Mouse (Mus musculus) left cerebral cortex, adult 8-10 months (tissue): ENCODE results near the gene Tmem50b. TPM values are rescaled to one million over a fixed set of nuclear protein-coding genes. Genes with fewer than 3 reads are reported as not detected.
A peak's percentile ranks its signal among the peaks of the same experiment; 100 is the strongest.
"Not testable (repeated sequence)": the region's sequence is repeated elsewhere in the genome, so short reads cannot be mapped to it uniquely, and the experiment has no call there.

ENCODE experiments used
- DNase-seq, 2 experiments: peaks; one replicate each; pipeline ENCODE4 v3.0.0; 2022; ENCODE audit warnings: low spot score in 2 of 2
- total RNA-seq, 4 experiments: library from RNA; stranded (reverse); gene quantifications; 2 replicates each; pipeline ENCODE4 v1.2.4; 2022

Gene Tmem50b
- total RNA-seq = 10 to 100 TPM; 72.6 to 76.5 (median 74.7) TPM

- DNase-seq = peak; percentile 93 to 98
Observed at GRCm38 (mm10) chr16:91597672-91598010, at the start of gene Tmem50b. Gene Tmem50b (minus strand): TSS chr16:91597800.

- DNase-seq = peak; percentile 84 to 92
Observed at GRCm38 (mm10) chr16:91646681-91647419, 49.2 kb upstream of the Tmem50b start, which contains the start of gene Gart. Gene Gart (minus strand): TSS chr16:91646952.

GRCm38 (mm10) chr16:91645995-91646602 is 48.5 kb upstream of the Tmem50b start:
- DNase-seq = no peak

GRCm38 (mm10) chr16:91645420-91645819 is 47.8 kb upstream of the Tmem50b start:
- DNase-seq = not testable (repeated sequence)

GRCm38 (mm10) chr16:91644901-91645300 is 47.3 kb upstream of the Tmem50b start:
- no peak for DNase-seq

GRCm38 (mm10) chr16:91640171-91640570 is 42.6 kb upstream of the Tmem50b start:
- DNase-seq = no peak

GRCm38 (mm10) chr16:91639636-91640035 is 42.0 kb upstream of the Tmem50b start:
- DNase-seq = peak in 1 of 2 experiments; percentile 71

- no peak for DNase-seq
Observed at GRCm38 (mm10) chr16:91639161-91639560, 41.6 kb upstream of the Tmem50b start.

GRCm38 (mm10) chr16:91633641-91634040 is 36.0 kb upstream of the Tmem50b start:
- DNase-seq = no peak

GRCm38 (mm10) chr16:91632940-91633339 is 35.3 kb upstream of the Tmem50b start:
- DNase-seq = no peak

- DNase-seq = no peak
Observed at GRCm38 (mm10) chr16:91632439-91632838, 34.8 kb upstream of the Tmem50b start.

- DNase-seq = no peak
Observed at GRCm38 (mm10) chr16:91630584-91630983, 33.0 kb upstream of the Tmem50b start.

GRCm38 (mm10) chr16:91629749-91630148 is 32.1 kb upstream of the Tmem50b start:
- no peak for DNase-seq

GRCm38 (mm10) chr16:91628673-91629072 is 31.1 kb upstream of the Tmem50b start:
- no peak for DNase-seq

GRCm38 (mm10) chr16:91627831-91628230 is 30.2 kb upstream of the Tmem50b start:
- DNase-seq = no peak

- no peak for DNase-seq
Observed at GRCm38 (mm10) chr16:91623074-91623473, 25.5 kb upstream of the Tmem50b start.

- DNase-seq = no peak
Observed at GRCm38 (mm10) chr16:91620991-91621390, 23.4 kb upstream of the Tmem50b start.

GRCm38 (mm10) chr16:91620185-91620584 is 22.6 kb upstream of the Tmem50b start:
- no peak for DNase-seq

GRCm38 (mm10) chr16:91618511-91619501 is 21.2 kb upstream of the Tmem50b start, which contains the start of gene Dnajc28:
Gene Dnajc28 (minus strand): TSS chr16:91619026.
- DNase-seq = peak; percentile 72 to 76

GRCm38 (mm10) chr16:91614552-91614951 is 17.0 kb upstream of the Tmem50b start:
- no peak for DNase-seq

- no peak for DNase-seq
Observed at GRCm38 (mm10) chr16:91612525-91612924, 14.9 kb upstream of the Tmem50b start.

- no peak for DNase-seq
Observed at GRCm38 (mm10) chr16:91611248-91611647, 13.6 kb upstream of the Tmem50b start.
